Mouse (Mus musculus) cerebellum, adult 9-11 months (tissue): Measurements from ENCODE around the gene Tomm5.

ENCODE experiments used
- DNase-seq: peaks from one replicate; pipeline ENCODE4 v3.0.0; 2022

Tomm5 gene

GRCm38 (mm10) chr4:45107601-45108277, at the start of gene Tomm5:
Gene Tomm5 (minus strand): TSS chr4:45108114.
- peak; percentile 91 for DNase-seq

GRCm38 (mm10) chr4:45156433-45156832, 48.5 kb upstream of the Tomm5 start:
- DNase-seq, result no peak

GRCm38 (mm10) chr4:45143005-45143404, 35.1 kb upstream of the Tomm5 start:
- DNase-seq, result no peak

- no peak for DNase-seq
These were observed 34.5 kb upstream of the Tomm5 start for GRCm38 (mm10) chr4:45142411-45142810.

GRCm38 (mm10) chr4:45141835-45142234, 33.9 kb upstream of the Tomm5 start:
- DNase-seq, result no peak

GRCm38 (mm10) chr4:45137636-45138035, 29.7 kb upstream of the Tomm5 start:
- no peak for DNase-seq

GRCm38 (mm10) chr4:45134471-45134870, 26.6 kb upstream of the Tomm5 start:
- DNase-seq, result no peak

GRCm38 (mm10) chr4:45131021-45131420, 23.1 kb upstream of the Tomm5 start:
- no peak for DNase-seq

- no peak for DNase-seq
These were observed 13.4 kb upstream of the Tomm5 start for GRCm38 (mm10) chr4:45121311-45121710.

GRCm38 (mm10) chr4:45108456-45109110, 669 bp upstream of the Tomm5 start:
- DNase-seq, result peak; percentile 23

- DNase-seq, result no peak
These were observed 848 bp downstream of the Tomm5 start for GRCm38 (mm10) chr4:45107066-45107465.

- DNase-seq, result no peak
These were observed 1.5 kb downstream of the Tomm5 start for GRCm38 (mm10) chr4:45106409-45106808.

- DNase-seq, result peak; percentile 32
These were observed 10.6 kb downstream of the Tomm5 start for GRCm38 (mm10) chr4:45097198-45097872.

- no peak for DNase-seq
These were observed 23.0 kb downstream of the Tomm5 start for GRCm38 (mm10) chr4:45084895-45085290.

GRCm38 (mm10) chr4:45084021-45084894, 23.7 kb downstream of the Tomm5 start, which contains the start of gene Fbxo10:
Gene Fbxo10 (minus strand): TSS chr4:45084604.
- peak; percentile 90 for DNase-seq

- DNase-seq, result peak; percentile 14
These were observed 24.4 kb downstream of the Tomm5 start for GRCm38 (mm10) chr4:45083487-45083886.

GRCm38 (mm10) chr4:45082951-45083350, 25.0 kb downstream of the Tomm5 start:
- no peak for DNase-seq

- peak; percentile 73 for DNase-seq
These were observed 26.9 kb downstream of the Tomm5 start for GRCm38 (mm10) chr4:45081041-45081440.

- no peak for DNase-seq
These were observed 34.4 kb downstream of the Tomm5 start for GRCm38 (mm10) chr4:45073544-45073943.

- no peak for DNase-seq
These were observed 35.5 kb downstream of the Tomm5 start for GRCm38 (mm10) chr4:45072261-45072973.

- no peak for DNase-seq
These were observed 40.2 kb downstream of the Tomm5 start for GRCm38 (mm10) chr4:45067742-45068141.

- DNase-seq, result no peak
These were observed 41.7 kb downstream of the Tomm5 start for GRCm38 (mm10) chr4:45066036-45066730.
